Mouse (Mus musculus): ENCODE results near the gene Insyn1.
A peak's percentile ranks its signal among the peaks of the same experiment; 100 is the strongest.

Gene Insyn1

DNA sequence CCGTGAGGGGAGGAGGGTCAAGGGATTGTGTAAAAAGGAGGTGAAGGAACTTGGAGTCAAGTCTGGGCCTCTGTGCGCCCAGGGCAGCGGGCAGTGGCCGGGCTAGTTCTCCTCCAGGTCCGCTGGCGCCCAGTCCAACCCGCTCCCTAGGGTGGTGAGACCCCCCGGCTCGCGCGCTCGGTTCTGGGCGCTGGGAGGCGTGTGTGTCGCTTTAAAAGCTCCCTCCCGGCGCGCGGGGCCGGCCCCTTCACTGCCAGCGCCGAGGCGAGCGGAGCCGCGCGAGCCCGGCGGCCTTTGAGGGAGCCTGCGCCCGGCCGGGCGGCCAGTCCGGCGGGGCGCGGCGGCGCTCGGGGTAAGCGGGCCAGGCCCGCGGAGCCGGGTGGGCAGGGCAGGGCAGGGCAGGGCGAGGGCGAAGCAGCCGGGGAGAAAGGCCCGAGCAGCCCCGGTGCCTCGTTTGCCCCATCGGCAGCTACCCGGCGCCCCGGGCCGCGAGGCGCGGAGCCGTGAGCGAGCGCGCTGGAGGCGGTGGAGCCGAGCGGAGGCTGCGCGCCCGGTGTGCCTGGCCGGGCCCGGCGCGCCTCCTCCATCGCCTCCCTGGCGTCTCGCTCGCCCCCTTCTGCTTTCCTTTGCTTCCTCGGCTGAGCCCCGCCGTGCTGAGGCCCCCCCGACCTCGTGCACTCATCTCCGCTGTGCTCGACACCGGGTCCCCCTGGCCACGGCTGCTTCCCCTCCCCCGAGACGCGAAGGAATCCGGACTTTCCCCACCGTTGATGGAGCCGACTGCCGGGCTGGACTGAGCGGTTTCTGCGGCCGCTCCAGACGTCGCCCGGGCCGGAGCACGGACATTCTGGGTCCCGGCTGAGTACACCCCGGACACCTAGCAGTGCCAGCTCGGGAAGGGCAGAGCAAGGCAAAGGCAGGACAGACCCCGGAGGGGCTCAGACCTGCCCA is at the start of gene Insyn1:
TSS of gene Insyn1 (plus strand) at position 753 of the 951 bp plus-strand sequence.
- peak; percentile 58 to 82 for DNase-seq

DNA sequence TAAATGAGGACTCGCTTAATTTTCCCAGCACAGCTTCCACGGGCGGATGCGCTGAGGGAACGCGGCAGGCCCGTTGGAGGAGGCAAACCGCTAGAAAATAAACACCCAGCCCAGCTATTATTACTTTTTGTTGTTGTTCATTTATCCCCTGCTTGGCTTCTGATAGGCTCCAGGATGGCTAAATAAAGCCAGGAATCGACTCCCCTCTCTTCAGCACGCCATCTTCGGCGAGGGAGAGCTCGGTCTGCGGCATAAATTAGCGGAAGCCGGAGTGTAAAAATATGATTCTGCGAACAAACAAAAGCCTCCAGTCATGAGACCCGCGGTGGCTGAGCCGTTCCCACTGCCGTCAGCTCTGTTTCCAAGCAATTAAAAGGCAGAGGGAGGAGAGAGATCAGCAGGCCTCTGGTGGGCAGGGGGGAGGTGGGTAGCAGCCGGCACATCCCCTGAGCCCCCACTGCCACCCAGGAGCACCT is 49.4 kb upstream of the Insyn1 start:
- DNase-seq: no peak

GRCm38 (mm10) chr9:58440100-58440499 is 48.3 kb upstream of the Insyn1 start:
- DNase-seq: peak; percentile 55 to 66

DNA sequence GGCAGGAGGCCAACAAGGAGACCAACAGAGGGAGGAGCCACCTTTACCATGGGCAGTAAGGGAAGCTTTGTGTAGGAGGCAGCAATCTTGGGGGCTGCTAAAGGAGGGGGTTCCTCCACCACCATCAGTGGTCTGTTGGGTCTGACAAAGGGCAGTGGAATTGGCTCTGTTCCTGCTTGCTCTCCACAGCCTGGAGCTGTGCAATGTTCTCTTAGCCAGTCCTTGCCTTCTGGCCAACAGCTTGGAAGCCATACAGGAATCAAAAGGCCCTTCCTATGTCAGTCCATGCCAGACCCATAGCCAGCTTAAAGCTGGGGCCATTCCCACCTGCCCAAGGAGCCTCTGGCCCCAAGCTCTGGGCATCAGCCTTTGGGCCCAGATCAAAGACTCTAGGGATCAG is 47.8 kb upstream of the Insyn1 start:
- DNase-seq: peak; percentile 51 to 59

GRCm38 (mm10) chr9:58441351-58442104 is 46.9 kb upstream of the Insyn1 start:
- DNase-seq: peak; percentile 34 to 62

DNA sequence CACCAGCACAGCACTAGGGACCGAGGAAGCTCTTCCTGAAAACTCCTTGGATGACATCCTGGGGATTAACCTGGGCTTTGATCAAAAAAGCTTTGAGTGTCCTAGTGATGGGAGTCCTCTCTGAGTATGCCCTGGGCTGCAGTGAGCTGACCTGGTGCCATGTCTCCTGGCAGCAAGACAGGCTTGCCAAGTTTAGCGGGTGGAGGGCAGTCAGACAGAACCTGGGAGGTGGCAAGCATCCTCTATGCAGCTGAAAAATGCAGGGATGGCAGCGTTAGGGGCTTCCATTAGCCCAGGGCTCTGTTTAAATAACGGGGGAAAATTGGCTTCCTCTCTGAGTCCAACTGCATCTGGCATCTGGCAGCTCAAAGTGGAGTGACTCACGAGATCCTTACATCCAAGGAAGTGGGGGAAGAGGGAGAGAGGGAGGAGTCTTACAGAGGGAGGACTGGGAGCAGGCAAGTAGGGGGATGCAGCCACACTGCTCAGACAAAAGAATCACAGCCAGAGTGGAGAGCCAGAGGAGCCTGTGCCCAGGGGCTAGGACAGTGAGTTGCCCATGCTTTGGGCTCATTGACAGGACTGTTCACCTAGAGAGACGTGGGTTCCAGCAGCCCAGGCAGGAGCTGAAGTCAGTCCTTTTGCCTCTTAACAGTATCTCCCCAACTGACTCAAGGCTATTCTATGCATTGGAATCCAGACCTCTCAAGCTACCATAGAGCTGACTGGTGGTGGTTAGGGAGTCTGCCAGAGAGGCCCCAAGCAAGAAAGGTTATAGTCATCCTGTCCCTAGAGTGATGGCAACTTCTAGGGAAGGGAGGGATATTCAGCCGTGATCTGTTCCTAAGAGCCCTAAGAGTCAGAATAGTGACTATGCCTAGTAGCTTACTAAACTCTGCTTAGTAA is 46.0 kb upstream of the Insyn1 start:
- peak; percentile 24 to 32 for DNase-seq

DNA sequence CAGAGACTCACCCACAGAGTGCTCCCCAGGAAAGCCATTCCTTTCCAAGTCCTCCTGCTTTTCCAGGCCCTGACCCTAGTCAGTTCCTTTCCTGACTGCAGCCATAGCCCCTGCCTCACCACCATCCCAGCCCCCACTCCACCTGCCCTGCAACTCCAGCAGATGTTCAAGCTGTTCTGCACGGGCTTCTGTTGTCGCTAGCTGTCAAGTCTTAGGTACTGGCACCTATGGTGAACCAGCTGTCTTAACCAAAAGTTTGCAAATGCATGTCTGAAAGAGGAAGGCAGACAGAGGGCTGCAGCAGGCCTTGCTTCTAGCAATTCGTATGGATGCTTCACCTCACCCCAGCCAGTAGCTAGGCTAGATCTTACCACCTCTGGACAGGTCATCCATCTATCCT is 45.3 kb upstream of the Insyn1 start:
- DNase-seq: no peak

- DNase-seq: no peak
These were observed 41.6 kb upstream of the Insyn1 start for GRCm38 (mm10) chr9:58446829-58447228.

GRCm38 (mm10) chr9:58447997-58448595 is 40.3 kb upstream of the Insyn1 start:
- DNase-seq: no peak

- no peak for DNase-seq
These were observed 38.9 kb upstream of the Insyn1 start for GRCm38 (mm10) chr9:58449526-58449925.

- no peak for DNase-seq
These were observed 34.5 kb upstream of the Insyn1 start for GRCm38 (mm10) chr9:58453791-58454378.

- DNase-seq: no peak
These were observed 33.5 kb upstream of the Insyn1 start for GRCm38 (mm10) chr9:58454886-58455285.

DNA sequence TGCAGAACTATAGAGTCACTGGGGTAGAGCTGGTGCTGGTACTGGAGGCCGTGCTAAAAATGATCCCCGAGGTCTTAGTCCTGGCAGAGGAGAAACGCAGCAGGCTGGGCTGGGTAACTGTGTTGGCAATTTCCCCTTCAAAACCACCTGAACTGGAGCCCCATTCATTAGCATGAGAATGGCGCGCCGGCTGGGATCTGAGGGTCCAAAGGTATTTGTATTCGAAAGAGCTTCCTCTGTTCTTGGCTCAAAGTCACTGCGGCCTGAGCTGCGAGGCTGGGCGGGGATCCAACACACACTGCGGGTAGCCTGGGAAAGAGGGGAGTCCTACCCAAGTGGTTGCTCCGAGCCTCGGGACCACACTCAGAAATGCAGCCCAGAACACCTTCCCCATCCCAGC is 32.6 kb upstream of the Insyn1 start:
- peak; percentile 33 to 41 for DNase-seq

- no peak for DNase-seq
These were observed 30.9 kb upstream of the Insyn1 start for GRCm38 (mm10) chr9:58457481-58457955.

DNA sequence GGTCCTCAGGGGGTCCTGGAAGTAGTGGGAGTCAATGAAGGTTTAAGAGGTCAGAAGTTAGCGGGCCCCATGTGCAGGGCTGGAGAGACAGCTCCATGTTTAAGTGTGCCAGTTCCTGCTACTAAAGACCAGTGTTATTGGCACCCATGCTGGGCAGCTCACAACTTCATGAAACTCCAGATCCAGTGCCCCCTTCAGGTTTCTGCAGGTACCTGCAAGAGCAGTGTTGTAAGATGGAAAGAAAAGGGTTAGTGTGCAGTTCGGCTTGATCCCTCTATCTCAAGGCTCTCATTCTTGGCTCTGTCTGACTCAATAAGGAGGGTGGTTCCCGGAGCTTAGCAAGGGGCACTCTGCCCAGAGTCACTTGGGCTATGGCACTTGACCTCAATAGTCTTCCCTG is 30.1 kb upstream of the Insyn1 start:
- no peak for DNase-seq

- no peak for DNase-seq
These were observed 29.4 kb upstream of the Insyn1 start for GRCm38 (mm10) chr9:58458856-58459553.

GRCm38 (mm10) chr9:58467345-58468025 is 20.9 kb upstream of the Insyn1 start:
- no peak for DNase-seq

GRCm38 (mm10) chr9:58470466-58470865 is 17.9 kb upstream of the Insyn1 start:
- DNase-seq: no peak

GRCm38 (mm10) chr9:58473211-58473815 is 15.1 kb upstream of the Insyn1 start:
- no peak for DNase-seq

DNA sequence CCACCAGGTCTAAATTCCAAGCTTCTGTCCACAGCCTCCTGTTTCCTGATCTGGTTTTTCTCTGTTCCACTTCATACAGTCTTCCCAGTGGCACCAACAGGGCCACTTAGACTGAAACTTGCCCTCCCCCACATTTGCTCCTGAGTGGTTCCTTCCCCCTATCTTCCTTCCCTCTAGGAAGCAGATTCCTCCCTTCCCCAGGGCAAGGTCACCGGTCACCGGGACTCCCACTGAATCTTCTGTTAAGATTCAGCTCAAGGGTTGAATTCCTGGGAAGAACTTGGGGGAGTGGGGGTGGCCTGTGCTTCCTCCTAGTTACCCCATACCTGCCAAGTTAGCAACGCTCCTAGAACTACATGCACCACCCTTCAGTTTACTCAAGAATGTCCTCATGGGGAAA is 1.3 kb upstream of the Insyn1 start:
- no peak for DNase-seq
